Mouse (Mus musculus) liver, embryonic 14.5 days (tissue): ENCODE data around the gene Brd2.

Source experiments
- CTCF ChIP-seq: IDR thresholded peaks from 2 replicates; pipeline ENCODE4 v1.5.1; 2016; ENCODE audit warnings: antibody characterized with exemption, low read depth, control low read depth
- EP300 ChIP-seq: IDR thresholded peaks from 2 replicates; pipeline ENCODE4 v1.6.1; 2016; ENCODE audit warnings: antibody characterized with exemption, low read depth

GRCm38 (mm10) chr17:34079002-34079401 lies 43.4 kb downstream of the Brd2 start:
- TF ChIP-seq CTCF (no peak), EP300 (no peak)
